Mouse (Mus musculus): ENCODE results near the gene Spag7. TPM values are rescaled to one million over a fixed set of nuclear protein-coding genes. Genes with fewer than 3 reads are reported as not detected.

The Spag7 gene
- polyA plus RNA-seq, 1 experiment from 2014 or later = 209 TPM

DNA sequence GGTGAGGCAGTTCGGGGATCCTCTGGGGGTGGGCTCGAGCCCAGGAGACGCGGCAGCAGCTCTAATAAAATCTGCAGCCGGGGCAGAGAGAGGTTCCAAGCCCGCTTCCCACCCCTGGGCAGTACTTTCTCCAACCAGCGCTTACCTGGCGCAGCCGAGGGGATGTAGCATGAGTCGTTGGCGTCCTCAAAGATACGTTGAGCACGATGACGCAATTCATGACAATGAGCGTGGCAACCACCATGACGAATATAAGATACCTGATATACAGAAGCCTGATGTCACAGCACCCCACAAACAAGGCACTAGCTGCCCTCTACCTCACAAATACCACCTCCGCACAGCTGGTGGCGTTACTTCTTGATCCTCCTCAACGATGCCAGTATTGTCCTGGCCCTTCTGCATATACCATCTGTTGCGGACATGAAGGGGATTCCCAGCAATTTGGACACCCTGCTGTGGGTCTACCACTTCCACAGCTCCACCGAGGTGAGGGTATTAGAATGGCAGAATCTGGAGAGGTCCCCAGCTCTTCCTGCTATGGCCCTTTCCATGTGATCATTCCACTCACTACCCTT, 53.6 kb downstream of the Spag7 start, which contains the start of gene 4930544D05Rik:
TSS of gene 4930544D05Rik (plus strand) at position 333 of the 578 bp plus-strand sequence.
- Histone ChIP-seq H3K27me3 (ENCODE audit: insufficient read depth, low read length) (no peaks in the 10 kb centered on the region), H3K4me2 (replicated peaks; ENCODE audit: low read depth, low read length) (peak within 1 kb of the TSS; percentile 77), H3K9ac (replicated peaks; ENCODE audit: low read length) (peak within 1 kb of the TSS; percentile 33), H3K36me3 (ENCODE audit: insufficient read depth, low read length) (peaks cover 25% of the 10 kb centered on the region), H3K27ac (ENCODE audit: low read length) (peak within 1 kb of the TSS; percentile 76), H3K9me3 (ENCODE audit: low read length) (no peaks in the 10 kb centered on the region), H3K4me1 (ENCODE audit: insufficient read depth, low read length) (peaks cover 13% of the 10 kb centered on the region), H3K4me3 (ENCODE audit: low read length) (peak within 1 kb of the TSS; percentile 43)
- ATAC-seq (ENCODE audit: low FRiP score, low TSS enrichment) = peak; percentile 8; the same call in 1 of the 2 replicates
- 18% methylated on average over 21 of the region's 21 CpGs for WGBS

DNA sequence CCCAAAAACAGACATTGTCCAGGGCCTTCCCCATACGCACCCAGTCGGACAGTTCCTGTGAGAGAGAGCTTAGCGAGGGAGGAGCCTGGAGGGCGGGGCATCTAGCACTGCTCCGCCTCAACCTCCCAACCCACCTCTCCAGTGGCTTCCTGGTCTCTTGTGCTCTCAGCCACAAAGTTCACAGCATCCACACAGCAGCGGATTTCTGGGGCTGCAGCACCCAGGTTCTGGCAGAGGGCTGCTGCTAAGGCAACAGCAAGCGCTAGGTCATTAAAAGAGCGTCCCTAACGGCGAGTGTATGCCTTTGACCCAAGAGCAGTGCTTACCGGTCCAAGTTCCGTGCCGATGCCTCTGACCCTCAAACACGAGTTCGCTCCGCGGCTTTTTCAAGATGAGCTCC, 54.1 kb downstream of the Spag7 start:
- WGBS = 1% methylated on average over 17 of the region's 17 CpGs
- peak; percentile 93 for ATAC-seq (ENCODE audit: low FRiP score, low TSS enrichment)
- H3K4me1 ChIP-seq (ENCODE audit: insufficient read depth, low read length) = peaks cover 13% of the 10 kb centered on the region
- H3K27me3 ChIP-seq (ENCODE audit: insufficient read depth, low read length) = no peaks in the 10 kb centered on the region
- H3K36me3 ChIP-seq (ENCODE audit: insufficient read depth, low read length) = peaks cover 30% of the 10 kb centered on the region
- peak overlapping the region; percentile 43 for H3K4me3 ChIP-seq (ENCODE audit: low read length)
- H3K9me3 ChIP-seq (ENCODE audit: low read length) = no peaks in the 10 kb centered on the region
- H3K9ac ChIP-seq (replicated peaks; ENCODE audit: low read length) = peak overlapping the region; percentile 33
- H3K27ac ChIP-seq (ENCODE audit: low read length) = peak overlapping the region; percentile 76
- peak overlapping the region; percentile 77 for H3K4me2 ChIP-seq (replicated peaks; ENCODE audit: low read depth, low read length)

Small RNA genes within 50 kb of the gene (microRNA-seq; reads per million reads assigned to microRNA genes)
- gene Mir6925 = not detected

Other genes with a start within 250 kb of the Spag7 start
- 15.3 and 19.0 TPM in 2 replicates for gene Arrb2, start 236.8 kb downstream of the Spag7 start, polyA plus RNA-seq (2015; fragmentation: Nextera tagmentation; extraction: Ambion mirVana)
- 43.9 and 46.3 TPM in 2 replicates for gene Med11, start 217.5 kb downstream of the Spag7 start, polyA plus RNA-seq (2015; fragmentation: Nextera tagmentation; extraction: Ambion mirVana)
- 1.4 and 1.5 TPM in 2 replicates for gene Zmynd15, start 210.0 kb downstream of the Spag7 start, polyA plus RNA-seq (2015; fragmentation: Nextera tagmentation; extraction: Ambion mirVana)
- gene Cxcl16, start 209.4 kb downstream of the Spag7 start, polyA plus RNA-seq (2015; fragmentation: Nextera tagmentation; extraction: Ambion mirVana) = 9.1 and 9.7 TPM in 2 replicates
- 0.69 and 0.80 TPM in 2 replicates for gene Tm4sf5, start 164.2 kb downstream of the Spag7 start, polyA plus RNA-seq (2015; fragmentation: Nextera tagmentation; extraction: Ambion mirVana)
- gene Vmo1, start 154.8 kb downstream of the Spag7 start, polyA plus RNA-seq (2015; fragmentation: Nextera tagmentation; extraction: Ambion mirVana) = 0.37 and 0.50 TPM in 2 replicates
- gene Gltpd2, start 150.2 kb downstream of the Spag7 start, polyA plus RNA-seq (2015; fragmentation: Nextera tagmentation; extraction: Ambion mirVana) = 0.51 and 0.62 TPM in 2 replicates
- gene Psmb6, start 144.0 kb downstream of the Spag7 start, polyA plus RNA-seq (2015; fragmentation: Nextera tagmentation; extraction: Ambion mirVana) = 789 and 872 TPM in 2 replicates
- not detected in 2 replicates for gene Gm40193, start 136.5 kb downstream of the Spag7 start, polyA plus RNA-seq (2015; fragmentation: Nextera tagmentation; extraction: Ambion mirVana)
- gene Pld2, start 129.4 kb downstream of the Spag7 start, polyA plus RNA-seq (2015; fragmentation: Nextera tagmentation; extraction: Ambion mirVana) = 8.5 and 8.8 TPM in 2 replicates
- gene Mink1, start 106.5 kb downstream of the Spag7 start, polyA plus RNA-seq (2015; fragmentation: Nextera tagmentation; extraction: Ambion mirVana) = 15.9 and 17.4 TPM in 2 replicates
- gene 4930544D05Rik, start 53.6 kb downstream of the Spag7 start, polyA plus RNA-seq (2015; fragmentation: Nextera tagmentation; extraction: Ambion mirVana) = not detected in 2 replicates
- gene Chrne, start 50.2 kb downstream of the Spag7 start, polyA plus RNA-seq (2015; fragmentation: Nextera tagmentation; extraction: Ambion mirVana) = 0.19 TPM in 1 of 2 replicates, not detected in the other
- 0.11 and 0.21 TPM in 2 replicates for gene Gp1ba, start 30.3 kb downstream of the Spag7 start, polyA plus RNA-seq (2015; fragmentation: Nextera tagmentation; extraction: Ambion mirVana)
- 130 and 137 TPM in 2 replicates for gene Rnf167, start 22.2 kb downstream of the Spag7 start, polyA plus RNA-seq (2015; fragmentation: Nextera tagmentation; extraction: Ambion mirVana)
- gene Slc25a11, start 21.9 kb downstream of the Spag7 start, polyA plus RNA-seq (2015; fragmentation: Nextera tagmentation; extraction: Ambion mirVana) = 229 and 235 TPM in 2 replicates
- gene Pfn1, start 14.8 kb downstream of the Spag7 start, polyA plus RNA-seq (2015; fragmentation: Nextera tagmentation; extraction: Ambion mirVana) = 1,671 and 1,948 TPM in 2 replicates
- 23.1 and 28.0 TPM in 2 replicates for gene Eno3, start 12.2 kb downstream of the Spag7 start, polyA plus RNA-seq (2015; fragmentation: Nextera tagmentation; extraction: Ambion mirVana)
- 12.7 and 17.0 TPM in 2 replicates for gene Camta2, start 18.7 kb upstream of the Spag7 start, polyA plus RNA-seq (2015; fragmentation: Nextera tagmentation; extraction: Ambion mirVana)
- 1.3 and 1.6 TPM in 2 replicates for gene Inca1, start 30.7 kb upstream of the Spag7 start, polyA plus RNA-seq (2015; fragmentation: Nextera tagmentation; extraction: Ambion mirVana)
- 2.5 and 3.5 TPM in 2 replicates for gene Kif1c, start 31.1 kb upstream of the Spag7 start, polyA plus RNA-seq (2015; fragmentation: Nextera tagmentation; extraction: Ambion mirVana)
- gene Zfp3, start 94.8 kb upstream of the Spag7 start, polyA plus RNA-seq (2015; fragmentation: Nextera tagmentation; extraction: Ambion mirVana) = 8.6 and 8.7 TPM in 2 replicates
- 0.20 and 0.22 TPM in 2 replicates for gene Scimp, start 143.2 kb upstream of the Spag7 start, polyA plus RNA-seq (2015; fragmentation: Nextera tagmentation; extraction: Ambion mirVana)
- gene Rabep1, start 175.4 kb upstream of the Spag7 start, polyA plus RNA-seq (2015; fragmentation: Nextera tagmentation; extraction: Ambion mirVana) = 29.5 and 31.6 TPM in 2 replicates